Mouse (Mus musculus): ENCODE measurements around the gene Car11. TPM values are rescaled to one million over a fixed set of nuclear protein-coding genes. Genes with fewer than 3 reads are reported as not detected.

The Car11 gene
- total RNA-seq, 2 experiments from 2014 or later, result 211 to 244 TPM

GRCm38 (mm10) chr7:45693921-45694591 lies 5.6 kb upstream of the Car11 start, which contains the start of gene Sec1:
Gene Sec1 (minus strand): TSS chr7:45694402.
- intact Hi-C loops (cut with DNase I), result no loop called here
- no peak for DNase-seq (ENCODE audit: extremely low spot score in 1 of 2, low spot score in 2 of 2)
- no peak for TF ChIP-seq CTCF (IDR thresholded peaks at IDR 0.05)

DNA sequence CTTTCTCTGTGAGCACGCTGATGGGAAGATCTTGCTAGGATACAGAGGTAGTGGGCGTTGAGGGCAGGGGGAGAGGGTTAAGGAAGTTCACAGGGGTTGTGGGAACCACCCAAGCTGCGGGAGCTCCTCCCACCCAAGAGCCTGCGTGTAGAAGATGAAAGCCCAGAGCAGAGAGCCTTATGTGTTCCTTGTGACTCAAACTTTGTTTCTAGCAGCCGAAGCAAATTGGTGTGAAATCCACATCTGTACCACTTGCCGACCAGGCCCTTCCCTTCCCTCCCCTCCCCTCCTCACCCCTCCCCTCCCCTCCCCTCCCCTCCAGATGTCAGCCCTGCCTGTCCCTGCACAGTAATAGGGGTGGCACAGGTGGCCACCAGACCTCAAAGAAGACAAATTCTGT lies 4.5 kb upstream of the Car11 start:
- Histone ChIP-seq H3K4me3 (no peak overlapping the region), H3K27ac (no peak overlapping the region)
- no peak for TF ChIP-seq CTCF (IDR thresholded peaks at IDR 0.05)
- intact Hi-C loops (cut with DNase I), result no loop called here
- no peak for DNase-seq (ENCODE audit: extremely low spot score in 1 of 2, low spot score in 2 of 2)

More at GRCm38 (mm10) chr7:45693921-45694591, 5.6 kb upstream of the Car11 start, which contains the start of gene Sec1:
- no peak within 1 kb of the TSS for H3K4me3 ChIP-seq
- no peak within 1 kb of the TSS for H3K27ac ChIP-seq

- no peak overlapping the region for H3K27ac ChIP-seq
- no peak for DNase-seq (ENCODE audit: extremely low spot score in 1 of 2, low spot score in 2 of 2)
- no peak overlapping the region for H3K4me3 ChIP-seq
- TF ChIP-seq CTCF (IDR thresholded peaks at IDR 0.05), result no peak
- intact Hi-C loops (cut with DNase I), result no loop called here
Measured at GRCm38 (mm10) chr7:45697894-45698293, 1.7 kb upstream of the Car11 start.

- no peak for TF ChIP-seq CTCF (IDR thresholded peaks at IDR 0.05)
- Histone ChIP-seq H3K27ac (peak overlapping the region; percentile 98), H3K4me3 (peak overlapping the region; percentile 66)
- intact Hi-C loops (cut with DNase I), result no loop called here
- DNase-seq (ENCODE audit: extremely low spot score in 1 of 2, low spot score in 2 of 2), result peak; percentile 69 to 82
Measured at GRCm38 (mm10) chr7:45700301-45701015, 815 bp downstream of the Car11 start.

GRCm38 (mm10) chr7:45701072-45701471 lies 1.4 kb downstream of the Car11 start:
- intact Hi-C loops (cut with DNase I), result no loop called here
- no peak for TF ChIP-seq CTCF (IDR thresholded peaks at IDR 0.05)
- DNase-seq (ENCODE audit: extremely low spot score in 1 of 2, low spot score in 2 of 2), result peak in 1 of 2 experiments; percentile 36
- H3K27ac ChIP-seq, result peak overlapping the region; percentile 98
- H3K4me3 ChIP-seq, result peak overlapping the region; percentile 66

DNA sequence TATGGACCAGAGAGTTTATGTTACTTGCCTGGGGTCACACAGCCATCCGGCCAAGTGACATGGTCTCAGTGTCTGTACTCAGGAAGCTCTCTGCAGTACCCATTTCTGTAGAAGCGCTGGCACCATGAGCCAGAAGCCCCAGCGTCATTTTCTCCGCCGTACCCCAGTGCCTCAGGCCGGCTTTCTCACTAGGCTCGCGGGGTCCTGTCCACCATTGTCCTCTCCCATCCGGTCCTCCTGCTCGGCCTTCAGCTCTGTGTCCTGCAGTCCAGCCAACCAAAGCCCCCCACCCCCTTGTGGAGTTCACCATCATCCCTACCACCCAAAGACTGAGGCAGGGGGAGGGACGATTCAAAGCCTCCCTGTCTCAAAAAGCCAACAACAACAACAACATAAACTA lies 2.0 kb downstream of the Car11 start:
- no peak for DNase-seq (ENCODE audit: extremely low spot score in 1 of 2, low spot score in 2 of 2)
- H3K27ac ChIP-seq, result peak overlapping the region; percentile 98
- H3K4me3 ChIP-seq, result peak overlapping the region; percentile 66
- intact Hi-C loops (cut with DNase I), result no loop called here
- no peak for TF ChIP-seq CTCF (IDR thresholded peaks at IDR 0.05)

GRCm38 (mm10) chr7:45702316-45702715 lies 2.7 kb downstream of the Car11 start:
- no peak for DNase-seq (ENCODE audit: extremely low spot score in 1 of 2, low spot score in 2 of 2)
- Histone ChIP-seq H3K4me3 (no peak overlapping the region), H3K27ac (no peak overlapping the region)
- no peak for TF ChIP-seq CTCF (IDR thresholded peaks at IDR 0.05)
- intact Hi-C loops (cut with DNase I), result no loop called here

DNA sequence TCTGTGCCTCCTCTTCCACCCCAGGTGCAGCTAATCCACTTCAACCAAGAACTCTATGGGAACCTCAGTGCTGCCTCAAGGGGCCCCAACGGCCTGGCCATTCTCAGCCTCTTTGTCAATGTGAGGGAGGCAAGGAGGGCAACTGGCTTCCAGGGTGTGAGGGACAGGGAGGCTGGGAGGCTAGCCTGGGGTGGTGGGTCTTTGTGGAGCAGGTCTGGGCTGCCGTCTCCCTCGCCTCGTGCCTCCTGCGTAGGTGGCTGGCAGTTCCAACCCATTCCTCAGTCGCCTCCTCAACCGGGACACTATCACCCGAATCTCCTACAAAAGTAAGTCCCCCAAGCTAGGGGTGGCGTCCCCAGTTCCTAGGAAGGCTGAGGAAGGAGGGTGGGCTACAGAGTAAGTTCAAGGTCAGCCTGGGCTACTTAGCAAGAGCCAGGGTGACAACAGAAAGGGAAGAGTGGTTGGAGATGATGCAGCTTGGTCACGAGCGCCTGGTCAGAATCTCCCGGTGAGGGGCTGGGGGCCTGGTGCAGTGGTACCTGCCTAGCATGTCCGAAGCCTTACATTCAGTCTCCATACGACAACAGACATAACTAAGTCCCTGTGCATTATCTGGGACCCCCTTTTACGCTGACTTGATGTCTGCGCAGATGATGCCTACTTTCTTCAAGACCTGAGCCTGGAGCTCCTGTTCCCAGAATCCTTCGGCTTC lies 3.3 kb downstream of the Car11 start:
- Histone ChIP-seq H3K4me3 (no peak overlapping the region), H3K27ac (peak overlapping the region; percentile 98)
- intact Hi-C loops (cut with DNase I), result no loop called here
- DNase-seq (ENCODE audit: extremely low spot score in 1 of 2, low spot score in 2 of 2), result peak in 1 of 2 experiments; percentile 19
- no peak for TF ChIP-seq CTCF (IDR thresholded peaks at IDR 0.05)

DNA sequence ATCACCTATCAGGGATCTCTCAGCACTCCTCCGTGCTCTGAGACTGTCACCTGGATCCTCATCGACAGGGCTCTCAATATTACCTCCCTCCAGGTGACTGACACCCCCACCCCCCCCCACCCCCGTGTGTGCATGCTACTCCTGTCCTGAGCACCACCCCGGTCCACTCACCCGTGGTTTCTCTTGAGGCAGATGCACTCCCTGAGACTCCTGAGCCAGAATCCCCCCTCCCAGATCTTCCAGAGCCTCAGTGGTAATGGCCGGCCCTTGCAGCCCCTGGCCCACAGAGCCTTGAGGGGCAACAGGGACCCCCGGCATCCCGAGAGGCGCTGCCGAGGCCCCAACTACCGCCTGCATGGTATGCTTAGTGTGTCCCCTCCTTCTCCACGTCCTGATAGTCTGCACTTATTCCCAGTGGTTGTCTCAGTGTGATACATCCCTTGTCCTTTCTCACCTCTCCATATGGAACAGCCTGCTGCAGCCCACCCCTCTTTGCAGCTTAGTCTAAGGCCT lies 3.9 kb downstream of the Car11 start:
- peak overlapping the region; percentile 98 for H3K27ac ChIP-seq
- intact Hi-C loops (cut with DNase I), result no loop called here
- H3K4me3 ChIP-seq, result peak overlapping the region; percentile 57
- DNase-seq (ENCODE audit: extremely low spot score in 1 of 2, low spot score in 2 of 2), result no peak
- no peak for TF ChIP-seq CTCF (IDR thresholded peaks at IDR 0.05)

- peak; percentile 68 to 75 for DNase-seq (ENCODE audit: extremely low spot score in 1 of 2, low spot score in 2 of 2)
- intact Hi-C loops (cut with DNase I), result no loop called here
- TF ChIP-seq CTCF (IDR thresholded peaks at IDR 0.05), result no peak
- peak overlapping the region; percentile 57 for H3K4me3 ChIP-seq
- H3K27ac ChIP-seq, result peak overlapping the region; percentile 98
Measured at GRCm38 (mm10) chr7:45704046-45704559, 4.5 kb downstream of the Car11 start.

- Histone ChIP-seq H3K4me3 (peak within 1 kb of the TSS; percentile 68), H3K27ac (peak within 1 kb of the TSS; percentile 98)
- TF ChIP-seq CTCF (IDR thresholded peaks at IDR 0.05), result no peak
- peak; percentile 97 to 99 for DNase-seq (ENCODE audit: extremely low spot score in 1 of 2, low spot score in 2 of 2)
- intact Hi-C loops (cut with DNase I), result no loop called here
Measured at GRCm38 (mm10) chr7:45704730-45705442, 5.2 kb downstream of the Car11 start, which contains the start of gene Dbp. Gene Dbp (plus strand): TSS chr7:45705088.

Measured in left cerebral cortex, adult 2 months (tissue).